Mouse (Mus musculus): ENCODE measurements around the gene Pla2g16. TPM values are rescaled to one million over a fixed set of nuclear protein-coding genes. Genes with fewer than 3 reads are reported as not detected.

The Pla2g16 gene
- 10.5 and 13.8 TPM in 2 replicates for polyA plus RNA-seq (2012; rRNA removed)

DNA sequence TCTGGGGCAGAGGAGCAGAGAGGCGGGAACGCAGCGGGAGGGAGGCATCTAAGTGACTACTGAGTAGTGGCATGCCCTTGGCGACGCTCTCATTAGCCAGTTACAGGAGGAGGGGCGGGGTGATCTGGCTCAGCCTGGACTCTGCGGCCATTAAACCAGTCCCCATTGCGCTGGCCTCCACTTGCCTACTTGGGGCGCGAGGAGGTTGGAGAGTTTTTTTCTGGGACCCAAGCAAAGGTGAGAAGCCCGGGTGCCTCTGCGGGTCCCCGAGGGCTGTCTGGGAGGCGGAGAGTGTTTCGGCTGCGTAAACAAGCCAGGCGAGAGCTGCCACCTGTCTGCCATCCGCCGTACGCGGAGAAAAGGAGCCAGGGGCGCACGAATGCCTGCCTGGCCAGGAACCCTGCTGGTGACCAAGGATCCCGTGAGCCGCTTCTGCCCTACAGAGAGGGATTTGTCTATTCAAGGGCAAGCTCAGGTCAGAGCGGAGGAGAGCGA lies at the start of gene Pla2g16:
TSS of gene Pla2g16 (plus strand) at position 132 of the 495 bp plus-strand sequence.

DNA sequence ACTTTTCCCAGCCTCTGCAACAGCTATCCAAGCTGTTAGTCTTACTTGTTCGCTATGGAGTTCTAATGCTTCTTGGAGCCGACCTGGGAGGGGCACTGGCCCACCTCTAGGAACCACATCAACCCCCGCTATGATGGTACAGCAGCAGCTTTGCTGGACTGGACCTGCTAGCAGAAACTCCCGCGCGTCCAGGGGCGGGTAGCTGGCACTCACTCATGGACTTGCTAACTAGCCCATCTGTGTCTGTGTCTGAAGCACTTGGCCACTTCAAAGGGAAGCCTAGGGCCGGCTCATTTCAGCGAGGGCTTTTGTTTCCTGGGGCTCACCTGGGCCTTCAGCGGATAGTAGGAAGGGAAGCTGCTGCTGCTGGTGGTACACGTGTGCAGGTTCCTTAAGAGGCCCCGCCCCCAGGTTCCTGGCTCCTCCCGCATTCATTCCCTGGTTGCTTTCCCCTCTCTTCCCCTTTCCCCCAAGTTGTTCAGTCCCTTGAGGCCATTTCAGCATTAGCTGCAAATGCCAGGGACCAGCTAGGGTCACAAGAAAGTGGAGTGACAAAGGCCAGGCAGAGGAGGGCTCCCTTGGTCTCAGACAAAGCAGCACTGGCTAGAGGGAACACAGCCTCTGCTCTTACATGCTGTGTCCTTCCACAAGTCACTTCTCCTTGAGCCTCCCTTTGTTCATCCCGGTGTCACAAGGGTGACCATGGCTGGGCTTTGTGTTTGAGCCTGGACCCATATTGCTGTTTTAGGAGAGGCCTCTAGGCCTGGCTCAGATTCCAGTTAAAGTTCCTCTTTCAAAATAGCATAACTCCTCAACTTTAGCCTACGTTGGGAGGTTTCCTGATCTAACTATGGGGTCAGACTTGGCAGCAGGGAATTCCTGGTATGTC lies 49.8 kb downstream of the Pla2g16 start, which contains the start of gene Lgals12:
TSS of gene Lgals12 (minus strand) at position 393 of the 889 bp plus-strand sequence.

DNA sequence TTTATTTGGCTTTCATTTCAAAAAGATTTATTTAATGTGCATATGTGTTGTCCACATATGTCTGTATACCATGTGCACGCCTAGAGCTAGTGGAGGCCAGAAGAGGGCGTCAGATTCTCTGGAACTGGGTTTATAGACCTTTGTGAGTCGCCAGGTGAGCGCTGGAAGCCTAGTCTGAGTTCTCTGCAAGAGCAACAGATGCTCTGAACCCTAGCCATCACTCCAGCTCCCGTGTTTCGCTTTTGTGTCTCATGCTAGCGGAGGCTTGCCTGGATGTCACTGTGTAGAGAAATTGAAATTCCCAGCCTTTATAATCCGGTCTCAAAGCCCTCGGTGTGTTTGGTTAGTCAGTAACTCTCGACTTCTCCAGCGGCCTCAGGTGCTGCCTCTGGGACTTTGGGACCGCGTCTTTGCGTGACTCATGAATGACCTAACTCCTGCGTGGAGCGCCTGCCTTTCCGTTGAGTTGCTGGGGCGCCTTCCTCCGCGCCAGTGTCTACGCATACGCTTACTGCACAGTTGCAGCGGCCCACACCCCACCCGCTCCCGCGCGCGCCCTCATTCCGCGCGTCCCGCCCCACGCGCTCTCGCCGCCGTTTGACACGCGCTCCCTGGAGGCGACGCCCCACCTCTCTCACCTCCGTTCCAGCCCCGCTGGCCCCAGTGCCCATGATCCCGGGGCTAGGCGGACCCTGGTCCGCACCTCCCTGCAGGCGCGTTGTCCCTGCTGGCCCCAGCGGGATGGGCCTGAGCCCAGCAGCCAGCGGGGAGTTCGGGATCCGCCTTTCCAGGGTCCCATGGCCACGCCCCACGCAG lies 54.9 kb downstream of the Pla2g16 start, which contains the start of gene Hrasls5:
TSS of gene Hrasls5 (plus strand) at position 600 of the 816 bp plus-strand sequence.

Other genes with a start within 250 kb of the Pla2g16 start
- 11.8 and 13.6 TPM in 2 replicates for gene Mark2, start 215.6 kb upstream of the Pla2g16 start, polyA plus RNA-seq (2012; rRNA removed)
- gene Spindoc, start 174.5 kb upstream of the Pla2g16 start, polyA plus RNA-seq (2012; rRNA removed): 2.4 and 3.2 TPM in 2 replicates
- 4.2 and 4.6 TPM in 2 replicates for gene 2700081O15Rik, start 139.8 kb upstream of the Pla2g16 start, polyA plus RNA-seq (2012; rRNA removed)
- gene Rtn3, start 74.2 kb upstream of the Pla2g16 start, polyA plus RNA-seq (2012; rRNA removed): 48.5 and 50.4 TPM in 2 replicates
- 8.3 TPM in 2 replicates for gene Atl3, start 63.4 kb upstream of the Pla2g16 start, polyA plus RNA-seq (2012; rRNA removed)
- gene Lgals12, start 49.7 kb downstream of the Pla2g16 start, polyA plus RNA-seq (2012; rRNA removed): 0.01 TPM in 1 of 2 replicates, not detected in the other
- gene Hrasls5, start 55.1 kb downstream of the Pla2g16 start, polyA plus RNA-seq (2012; rRNA removed): not detected in 2 replicates
- not detected in 2 replicates for gene Slc22a19, start 153.9 kb downstream of the Pla2g16 start, polyA plus RNA-seq (2012; rRNA removed)
- 0.03 and 0.05 TPM in 2 replicates for gene Slc22a26, start 245.2 kb downstream of the Pla2g16 start, polyA plus RNA-seq (2012; rRNA removed)